Mouse (Mus musculus): ENCODE measurements around the gene Sox8.

- TF ChIP-seq CTCF (conservative IDR thresholded peaks at IDR 0.05 in 1 of 2, IDR thresholded peaks at IDR 0.05 in 1 of 2; ENCODE audit: low read depth in 2 of 2, low read length in 2 of 2) (no peak), POLR2A (IDR thresholded peaks at IDR 0.05; ENCODE audit: low read depth, low read length) (no peak), ZNF384 (IDR thresholded peaks at IDR 0.05; ENCODE audit: low read depth, low read length) (no peak), MXI1 (IDR thresholded peaks at IDR 0.05; ENCODE audit: low read depth, low read length) (no peak), EP300 (IDR thresholded peaks at IDR 0.05; ENCODE audit: low read length) (no peak), RAD21 (IDR thresholded peaks at IDR 0.05; ENCODE audit: low read depth, low read length) (no peak), ELF1 (IDR thresholded peaks at IDR 0.05; ENCODE audit: low read depth, low read length) (no peak), ETS1 (conservative IDR thresholded peaks at IDR 0.05; ENCODE audit: low read depth, low read length) (no peak), ZC3H11A (IDR thresholded peaks at IDR 0.05; ENCODE audit: low read depth, low read length) (no peak), E2F4 (IDR thresholded peaks at IDR 0.05; ENCODE audit: insufficient replicate concordance, low read depth, low read length) (no peak), USF1 (IDR thresholded peaks at IDR 0.05; ENCODE audit: low read depth, low read length) (no peak), NRF1 (IDR thresholded peaks at IDR 0.05; ENCODE audit: low read depth, low read length) (no peak), MAX (IDR thresholded peaks at IDR 0.05; ENCODE audit: low read length) (no peak), BHLHE40 (IDR thresholded peaks at IDR 0.05; ENCODE audit: low read depth, low read length) (no peak)
Measured at GRCm38 (mm10) chr17:25569833-25570647, 446 bp downstream of the Sox8 start.
